Mouse (Mus musculus): ENCODE measurements at regions not wholly inside any gene's neighbourhood (a gene's known extent, or its start where the extent isn't known, plus 50 kb on each side); places are given as distances from the start of the nearest gene placed in this dataset.
A peak's percentile ranks its signal among the peaks of the same experiment; 100 is the strongest.
"Not testable (repeated sequence)": the region's sequence is repeated elsewhere in the genome, so short reads cannot be mapped to it uniquely, and the experiment has no call there.

DNA sequence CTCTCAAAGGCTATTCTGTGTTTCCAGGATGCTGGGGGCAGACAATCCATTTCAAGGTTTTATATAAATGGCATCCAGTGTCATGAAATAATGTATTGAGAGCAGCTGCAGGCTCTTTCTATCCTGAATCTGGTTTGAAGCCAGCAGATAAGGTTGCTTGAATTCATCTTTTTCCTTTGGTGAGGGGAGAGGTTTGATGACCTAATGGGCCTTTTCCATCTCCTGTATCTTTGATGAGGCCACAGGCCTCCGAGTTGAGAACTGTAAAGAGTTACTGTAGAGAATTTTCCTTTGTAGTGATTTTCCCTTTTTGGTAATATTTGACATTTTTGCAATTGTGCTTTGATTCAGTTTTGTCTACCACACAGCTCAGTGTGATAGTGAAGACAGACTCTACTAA is 458.8 kb upstream of the 1700008P02Rik start:
- intact Hi-C loops (cut with DNase I): no loop called here
- no peak for DNase-seq (ENCODE audit: extremely low spot score in 1 of 2, low spot score in 2 of 2)

DNA sequence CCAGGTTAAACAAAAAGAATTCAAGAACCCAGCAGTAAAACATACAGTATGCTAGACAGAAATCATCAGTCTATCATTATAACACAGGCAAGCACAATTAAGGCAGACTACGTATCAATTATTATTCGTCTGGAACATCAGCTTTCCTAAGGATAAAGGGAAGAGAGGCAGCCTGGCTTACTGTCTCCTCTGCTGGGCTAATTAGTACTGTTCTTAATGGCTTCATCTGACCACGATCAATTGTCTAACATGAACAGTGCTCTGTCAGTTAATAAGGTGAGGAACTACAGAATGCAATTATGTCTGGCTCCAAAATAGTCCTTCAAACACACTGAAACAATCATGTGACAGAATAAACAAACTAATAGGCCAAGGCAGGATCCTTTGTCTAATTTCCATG is 456.6 kb upstream of the 1700008P02Rik start:
- intact Hi-C loops (cut with DNase I): no loop called here
- no peak for DNase-seq (ENCODE audit: extremely low spot score in 1 of 2, low spot score in 2 of 2)

DNA sequence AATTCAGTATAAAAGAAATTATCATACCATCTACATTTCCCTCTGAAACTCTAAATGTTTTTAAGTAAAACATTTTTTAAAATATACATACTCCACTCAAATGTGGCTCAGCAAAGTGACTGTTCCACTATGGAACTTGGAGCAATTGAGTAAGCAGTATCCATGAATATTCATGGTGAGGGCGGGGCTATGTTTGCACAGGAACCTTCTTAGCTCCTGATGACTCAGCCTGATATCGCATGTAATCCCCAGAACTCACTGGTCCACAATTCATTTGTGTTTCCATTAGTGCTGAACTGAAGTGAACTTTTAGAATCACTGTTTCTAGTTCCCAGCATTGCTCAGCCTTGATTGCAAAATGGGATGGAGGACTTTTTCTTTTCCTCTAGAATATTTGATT is 454.2 kb upstream of the 1700008P02Rik start:
- DNase-seq (ENCODE audit: extremely low spot score in 1 of 2, low spot score in 2 of 2): no peak
- intact Hi-C loops (cut with DNase I): no loop called here

DNA sequence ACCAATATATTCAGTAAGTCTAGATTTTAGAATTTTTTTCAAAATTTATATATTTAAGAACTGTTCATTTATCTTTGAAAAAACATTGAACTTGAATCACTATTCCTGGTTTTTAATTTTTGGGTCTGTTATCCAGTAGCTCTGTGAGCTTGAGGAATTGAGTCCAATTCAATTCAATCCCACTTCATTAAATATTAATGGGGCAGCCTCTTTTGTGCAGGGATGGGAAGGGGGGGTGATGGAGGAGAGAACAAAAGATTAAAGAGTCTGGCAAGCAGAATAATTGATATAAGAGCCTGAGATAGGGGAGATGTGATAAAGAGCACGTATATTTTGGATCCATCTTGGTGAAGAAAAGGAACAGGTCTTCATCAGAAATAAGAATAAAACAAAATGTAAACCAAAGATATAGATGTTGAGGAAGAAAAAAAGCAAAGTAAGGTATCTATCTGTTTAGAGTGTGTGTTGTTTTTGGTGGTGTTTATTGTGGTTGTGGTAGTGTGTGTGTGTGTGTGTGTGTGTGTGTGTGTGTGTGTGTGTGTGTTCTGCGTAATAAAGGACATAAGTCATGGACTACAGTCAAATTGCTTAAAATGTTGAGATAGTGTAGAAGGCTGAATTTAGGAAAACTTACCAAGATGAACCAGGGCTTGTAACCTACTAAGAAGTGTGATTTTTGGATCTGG is 421.3 kb upstream of the 1700008P02Rik start:
- no peak for DNase-seq (ENCODE audit: extremely low spot score in 1 of 2, low spot score in 2 of 2)
- intact Hi-C loops (cut with DNase I): no loop called here

DNA sequence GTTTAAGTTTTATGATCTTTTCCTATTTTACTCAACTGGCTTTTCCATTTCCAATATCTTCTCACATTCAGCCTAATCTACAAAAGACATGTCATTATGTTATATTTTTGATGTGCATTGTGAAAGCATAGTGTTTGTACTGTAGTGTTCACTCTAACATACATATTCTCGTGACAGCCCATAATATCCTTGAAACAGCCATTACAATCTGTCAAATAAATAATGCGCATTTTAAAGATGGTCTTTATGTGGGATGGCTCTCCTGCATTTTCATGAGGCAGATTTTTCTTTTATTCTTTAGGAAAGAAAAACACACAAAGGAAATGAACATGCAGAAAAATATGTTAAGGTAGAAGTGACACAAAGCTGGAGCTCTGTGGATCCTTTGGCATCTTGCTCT is 415.6 kb upstream of the 1700008P02Rik start:
- intact Hi-C loops (cut with DNase I): no loop called here
- DNase-seq (ENCODE audit: extremely low spot score in 1 of 2, low spot score in 2 of 2): no peak

DNA sequence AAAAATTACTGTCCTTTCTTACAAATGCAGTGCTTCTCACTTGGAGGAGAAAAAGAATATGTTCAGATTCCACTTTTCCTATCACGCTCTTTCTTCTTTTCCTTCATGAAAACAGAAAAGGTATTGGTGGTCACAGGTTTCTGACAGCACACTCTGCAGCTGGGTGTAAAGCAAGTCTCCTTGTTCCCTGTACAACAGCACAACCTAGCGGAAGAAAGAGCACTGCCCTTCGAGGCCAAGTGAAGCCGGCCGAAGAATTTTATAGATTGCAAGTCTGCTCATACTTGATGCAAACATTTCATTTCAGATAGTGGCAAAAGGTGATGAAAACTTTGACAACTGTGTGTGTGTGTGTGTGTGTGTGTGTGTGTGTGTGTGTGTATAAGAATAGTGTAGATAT is 407.6 kb upstream of the 1700008P02Rik start:
- intact Hi-C loops (cut with DNase I): no loop called here
- DNase-seq (ENCODE audit: extremely low spot score in 1 of 2, low spot score in 2 of 2): peak; percentile 12 to 39

DNA sequence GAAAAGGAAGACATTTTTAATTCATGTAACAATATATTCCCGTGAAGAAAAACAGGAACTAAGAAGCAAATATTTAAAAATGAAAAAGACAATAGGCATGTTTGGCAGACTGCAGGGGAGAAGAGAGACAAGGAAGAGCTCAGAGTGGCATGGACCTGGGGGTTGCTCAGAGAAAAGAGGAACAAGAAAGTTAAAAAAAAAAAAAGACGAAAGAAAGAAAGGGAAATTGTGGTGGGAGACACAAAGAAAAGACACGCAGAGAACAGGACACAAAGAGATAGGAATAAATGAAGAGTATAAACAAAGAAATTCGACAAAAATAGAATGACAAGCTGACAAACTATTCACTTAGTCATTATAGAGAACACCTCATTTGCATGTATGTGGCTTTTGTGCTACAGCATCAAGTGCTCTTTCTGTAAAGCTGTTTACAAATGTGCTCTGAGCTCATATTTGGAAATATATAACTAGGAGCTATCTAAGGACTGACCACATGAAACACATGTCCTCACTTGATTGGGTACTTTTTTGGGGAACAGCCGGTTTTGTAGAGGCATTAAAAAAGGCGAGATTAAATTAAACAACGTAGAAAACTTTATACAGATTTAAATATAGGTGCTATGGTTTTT is 394.2 kb upstream of the 1700008P02Rik start:
- DNase-seq (ENCODE audit: extremely low spot score in 1 of 2, low spot score in 2 of 2): no peak
- intact Hi-C loops (cut with DNase I): no loop called here

DNA sequence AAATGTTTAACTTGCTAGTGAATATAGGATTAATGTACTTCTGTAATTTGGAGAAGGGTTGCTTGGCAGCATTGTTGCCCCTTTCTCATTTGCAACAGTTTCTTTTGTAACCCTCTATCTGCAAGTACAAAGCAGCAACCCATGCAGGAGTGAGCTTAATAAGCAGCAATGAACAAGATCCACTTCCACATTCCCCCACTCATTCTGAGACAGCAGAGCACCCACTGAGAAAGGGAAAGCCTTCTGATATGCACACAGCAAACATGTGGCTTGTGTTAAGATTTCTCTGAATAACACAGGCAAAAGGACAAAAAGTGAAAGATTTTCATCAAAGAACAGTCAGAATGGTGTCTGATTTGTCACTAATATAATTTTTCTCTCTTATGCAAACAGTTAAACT is 393.3 kb upstream of the 1700008P02Rik start:
- no peak for DNase-seq (ENCODE audit: extremely low spot score in 1 of 2, low spot score in 2 of 2)
- intact Hi-C loops (cut with DNase I): no loop called here

DNA sequence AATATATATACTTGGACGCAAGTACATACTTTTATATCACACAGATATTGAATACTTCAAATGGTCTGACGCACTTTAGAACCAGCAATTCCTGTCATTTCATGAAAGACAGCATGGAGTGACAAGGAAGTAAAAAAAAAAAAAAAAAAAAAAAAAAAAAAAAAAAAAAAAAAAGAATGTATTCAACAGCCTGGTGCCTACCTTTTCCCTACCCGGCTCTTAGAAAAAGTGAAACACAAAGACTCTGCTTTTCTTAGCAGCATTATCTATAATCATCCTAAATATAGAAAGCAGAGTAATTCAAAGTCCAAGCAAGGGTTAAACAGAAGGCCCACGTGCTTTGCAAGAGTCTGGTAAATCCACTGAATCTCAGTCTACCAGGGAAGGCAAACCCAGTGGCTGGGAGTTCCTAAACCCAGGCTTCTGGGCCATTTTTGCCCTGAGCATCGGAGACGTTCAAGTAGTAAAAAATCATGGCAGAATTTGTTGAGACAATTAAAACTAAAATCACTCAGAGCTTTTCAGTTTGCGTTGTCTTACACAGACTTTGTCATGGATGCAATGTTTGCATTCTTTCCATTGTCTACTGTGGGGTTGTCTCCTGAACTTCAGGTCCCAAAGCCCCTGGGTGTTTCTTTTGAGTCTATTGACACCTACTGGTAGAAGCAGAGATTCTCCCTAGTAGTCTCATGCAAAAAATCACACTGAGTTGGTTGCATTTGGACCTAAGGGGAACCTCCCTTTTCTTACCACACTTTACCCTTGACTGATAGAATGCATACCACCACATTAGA is 390.2 kb upstream of the 1700008P02Rik start:
- intact Hi-C loops (cut with DNase I): no loop called here

DNA sequence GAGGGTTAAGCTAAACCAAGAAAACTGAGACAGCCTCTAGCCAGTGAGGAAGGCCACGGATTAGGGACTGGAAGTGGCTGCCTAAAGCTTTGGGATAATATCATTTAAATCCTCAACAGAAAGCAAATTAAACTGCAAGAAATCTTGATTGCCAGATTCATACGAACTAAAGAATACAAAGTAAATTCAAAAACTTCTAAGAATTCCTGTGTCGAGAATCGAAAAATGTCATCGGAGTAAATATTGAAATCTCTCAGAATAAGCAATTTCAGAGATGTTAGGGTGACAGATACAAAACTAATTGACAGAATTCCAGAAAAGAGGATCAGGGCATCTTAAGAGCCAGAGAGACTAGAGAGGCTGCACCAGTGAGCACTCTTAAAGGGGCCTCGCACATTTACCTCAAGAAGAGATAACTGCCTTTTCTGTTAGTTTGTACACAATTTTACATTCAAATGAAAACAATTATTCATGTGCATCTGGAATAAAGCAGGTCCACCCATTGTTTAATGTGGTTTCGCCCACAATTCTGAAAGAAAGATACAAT is 388.5 kb upstream of the 1700008P02Rik start:
- intact Hi-C loops (cut with DNase I): no loop called here
- DNase-seq (ENCODE audit: extremely low spot score in 1 of 2, low spot score in 2 of 2): no peak

More for the DNA sequence above, 390.2 kb upstream of the 1700008P02Rik start:
- peak in 1 of 2 experiments; percentile 20 for DNase-seq (ENCODE audit: extremely low spot score in 1 of 2, low spot score in 2 of 2)

DNA sequence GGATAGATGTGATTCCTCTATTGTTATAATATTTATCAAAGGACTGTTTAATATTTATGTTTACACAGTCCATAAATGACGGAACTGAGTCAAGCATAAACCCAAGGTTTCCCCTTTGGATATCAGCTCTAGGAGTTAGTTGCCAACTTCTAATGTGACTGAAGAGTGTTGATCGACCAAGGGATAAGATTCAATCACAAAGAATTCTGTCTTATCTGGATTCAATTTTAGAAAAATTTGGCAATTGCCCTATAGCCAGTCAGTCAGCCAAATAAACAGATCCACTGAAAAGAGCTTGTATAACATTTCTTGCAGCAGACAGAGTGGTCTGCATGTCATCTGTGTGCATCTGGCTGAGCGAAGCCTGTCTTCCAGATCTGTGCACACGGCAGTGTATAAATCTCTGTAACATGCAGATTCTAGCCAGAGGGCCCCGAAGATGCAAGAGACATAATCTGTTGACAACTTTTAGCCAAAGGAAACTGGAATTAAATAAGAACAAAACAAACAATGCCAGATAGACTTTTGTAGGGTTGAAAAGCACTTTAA is 387.6 kb upstream of the 1700008P02Rik start:
- no peak for DNase-seq (ENCODE audit: extremely low spot score in 1 of 2, low spot score in 2 of 2)

DNA sequence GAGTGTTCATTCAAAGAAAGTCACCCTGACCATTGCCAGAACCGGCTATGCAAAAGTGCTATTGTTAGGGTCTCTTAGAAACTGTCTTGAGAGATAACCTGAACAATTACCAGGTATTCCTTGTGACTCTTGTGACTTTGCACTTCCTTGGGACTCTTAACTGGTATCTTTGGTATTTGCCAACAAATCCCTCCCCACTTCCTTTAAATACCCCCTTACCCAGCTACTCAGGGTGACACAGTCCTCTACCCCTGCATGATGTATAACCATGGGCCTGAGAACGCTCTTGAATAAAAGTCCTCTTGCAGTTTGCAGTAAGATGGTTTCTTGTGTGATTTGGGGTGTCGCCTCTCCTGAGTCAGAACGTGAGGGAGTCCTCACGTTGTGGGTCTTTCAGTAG is 371.5 kb upstream of the 1700008P02Rik start:
- intact Hi-C loops (cut with DNase I); DNase-seq (ENCODE audit: extremely low spot score in 1 of 2, low spot score in 2 of 2): not testable (repeated sequence)

More for the DNA sequence above, 387.6 kb upstream of the 1700008P02Rik start:
- intact Hi-C loops (cut with DNase I): no loop called here

DNA sequence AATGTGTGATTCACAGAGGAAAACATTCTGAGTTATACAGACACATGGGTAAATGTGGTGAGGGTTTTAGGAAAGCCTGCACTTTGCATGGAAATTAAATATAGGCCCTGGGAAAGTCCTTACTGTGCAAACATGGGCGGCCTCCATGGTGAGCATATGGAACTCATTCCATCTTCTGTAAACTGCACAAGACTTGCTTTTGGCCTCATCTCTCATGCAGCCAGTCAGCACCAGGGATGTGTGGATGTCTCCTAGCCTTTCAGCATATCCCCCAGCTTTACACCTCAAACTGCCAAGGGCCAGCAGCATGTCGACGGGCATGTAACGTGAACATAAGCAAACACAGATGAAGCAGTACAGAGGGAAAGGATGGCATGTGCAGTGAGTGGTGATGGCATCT is 364.7 kb upstream of the 1700008P02Rik start:
- intact Hi-C loops (cut with DNase I): no loop called here
- DNase-seq (ENCODE audit: extremely low spot score in 1 of 2, low spot score in 2 of 2): no peak

DNA sequence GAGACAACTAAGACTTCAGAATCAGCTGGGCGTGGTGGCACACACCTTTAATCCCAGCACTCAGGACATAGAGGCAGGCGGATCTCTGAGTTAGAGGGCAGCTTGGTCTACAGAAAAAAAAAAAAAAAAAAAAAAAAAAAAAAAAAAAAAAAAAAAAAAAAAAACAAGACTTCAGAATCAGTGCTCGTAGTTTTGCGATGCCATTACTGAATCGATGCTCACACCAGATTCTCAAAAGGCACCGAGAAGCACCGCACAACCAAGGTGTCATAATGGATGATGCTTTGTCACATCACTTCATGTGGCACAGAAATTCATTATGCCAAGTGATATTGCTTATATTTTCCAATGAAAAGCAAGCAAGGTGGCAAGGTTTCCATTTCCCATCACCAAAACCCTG is 337.4 kb upstream of the 1700008P02Rik start:
- intact Hi-C loops (cut with DNase I): no loop called here
- DNase-seq (ENCODE audit: extremely low spot score in 1 of 2, low spot score in 2 of 2): no peak

DNA sequence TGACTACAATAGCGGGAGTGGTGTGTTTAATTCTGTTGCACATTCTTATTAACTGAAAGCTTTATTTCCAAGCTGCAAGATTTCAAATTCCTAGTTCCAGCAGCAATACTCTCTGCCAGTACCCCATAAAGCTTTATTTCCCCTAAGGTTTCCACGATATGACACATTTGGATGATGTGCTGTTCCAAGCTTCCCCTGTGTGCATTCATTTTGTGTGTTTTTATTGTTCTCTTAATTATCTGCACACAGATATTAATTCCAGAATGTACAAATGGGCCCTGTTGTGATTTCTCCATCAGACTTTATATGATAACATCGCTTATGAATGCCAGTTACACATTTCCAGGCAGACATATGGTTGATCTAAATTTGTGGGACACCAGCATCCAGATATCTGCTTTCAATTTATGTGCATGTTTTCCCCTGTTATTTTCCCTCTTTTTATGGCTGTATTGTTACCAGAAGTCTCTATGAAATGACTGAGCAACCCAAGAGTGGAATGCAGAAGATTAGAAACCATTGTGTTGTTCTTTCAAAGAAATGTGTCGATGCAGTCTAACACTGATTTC is 312.4 kb upstream of the 1700008P02Rik start:
- intact Hi-C loops (cut with DNase I): no loop called here
- no peak for DNase-seq (ENCODE audit: extremely low spot score in 1 of 2, low spot score in 2 of 2)

DNA sequence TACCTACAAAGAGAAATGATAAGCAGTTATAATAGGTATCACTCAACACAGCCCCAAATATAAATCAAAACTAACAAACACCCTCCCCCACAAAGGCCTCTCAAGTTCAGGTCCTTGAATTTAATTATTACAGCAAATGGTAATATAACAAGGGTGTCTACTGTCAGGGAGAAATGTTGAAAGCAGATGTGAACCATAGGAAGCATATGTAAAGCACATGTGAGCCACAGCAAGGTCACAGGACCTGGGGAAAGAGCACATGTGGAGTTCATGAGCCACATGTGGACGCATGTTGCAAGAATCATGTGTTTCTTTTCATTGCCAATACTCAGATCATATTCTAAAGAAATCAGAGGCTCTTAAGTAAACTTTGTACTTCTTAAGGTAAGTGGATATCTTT is 306.5 kb upstream of the 1700008P02Rik start:
- intact Hi-C loops (cut with DNase I): no loop called here
- DNase-seq (ENCODE audit: extremely low spot score in 1 of 2, low spot score in 2 of 2): no peak

DNA sequence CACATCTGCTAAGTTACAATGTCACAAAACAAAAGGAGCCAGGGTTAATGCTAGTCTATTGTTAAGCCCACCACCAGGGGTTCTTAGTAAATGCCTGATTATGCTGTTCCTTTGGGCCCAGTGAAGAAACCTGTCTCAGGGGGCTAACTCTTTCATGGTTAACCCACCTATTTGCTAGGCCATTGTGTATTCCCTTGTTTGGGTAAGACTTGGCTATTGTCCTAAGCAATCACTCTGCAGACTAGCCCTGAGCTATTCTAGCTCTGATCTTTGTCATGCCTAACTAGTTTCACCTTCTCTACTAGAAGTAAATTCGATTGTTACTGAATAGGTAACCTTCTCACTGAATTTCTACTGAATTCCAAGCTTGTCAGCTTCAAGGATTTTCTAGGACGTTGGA is 302.4 kb upstream of the 1700008P02Rik start:
- intact Hi-C loops (cut with DNase I); DNase-seq (ENCODE audit: extremely low spot score in 1 of 2, low spot score in 2 of 2): not testable (repeated sequence)

DNA sequence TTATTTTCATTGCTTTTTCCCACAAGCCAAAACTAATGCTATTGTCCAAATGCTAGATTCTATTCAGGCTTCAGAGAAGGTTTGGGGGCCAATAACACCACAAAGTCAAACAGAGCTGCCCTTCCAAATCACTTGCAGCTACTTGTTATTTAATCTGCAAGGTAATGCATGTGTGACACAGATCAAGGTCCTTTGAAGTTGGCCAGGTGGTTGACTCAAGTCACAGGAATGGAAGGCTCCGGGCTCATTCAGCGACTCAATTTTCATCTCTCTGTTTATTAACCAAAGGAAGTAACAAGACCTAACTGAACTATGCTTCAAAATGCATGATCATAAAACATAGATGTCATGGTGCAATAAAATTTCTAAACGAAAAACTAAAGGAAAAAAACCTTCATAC is 300.0 kb upstream of the 1700008P02Rik start:
- intact Hi-C loops (cut with DNase I): no loop called here
- DNase-seq (ENCODE audit: extremely low spot score in 1 of 2, low spot score in 2 of 2): no peak

DNA sequence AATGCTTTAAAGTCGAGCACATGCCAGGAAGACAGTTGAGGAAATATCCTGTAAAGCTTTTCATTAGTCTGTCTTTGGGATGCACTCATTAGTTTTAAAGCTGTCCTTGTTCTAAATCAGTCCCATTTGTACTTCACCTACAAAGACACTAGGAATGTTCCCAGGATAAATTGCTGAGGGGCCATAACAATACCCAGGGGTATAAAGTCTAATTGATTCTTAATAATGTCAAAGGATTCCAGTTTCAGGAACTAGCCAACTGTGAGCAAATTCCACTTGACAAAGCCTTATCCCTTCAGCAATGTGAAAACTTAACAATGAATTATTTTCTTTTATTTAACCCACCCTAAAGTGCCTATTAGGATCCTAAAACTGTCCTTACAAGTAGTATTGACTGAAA is 267.7 kb upstream of the 1700008P02Rik start:
- intact Hi-C loops (cut with DNase I): no loop called here
- no peak for DNase-seq (ENCODE audit: extremely low spot score in 1 of 2, low spot score in 2 of 2)
